Mouse (Mus musculus) fibroblast of lung, adult 2 months (primary cell): ENCODE data around the gene Rab6a.

Source experiments
- DNase-seq: peaks from one replicate; pipeline ENCODE4 v3.0.0-alpha.2; 2011; ENCODE audit warnings: low read depth

Rab6a gene

GRCm38 (mm10) chr7:100683241-100683640 lies 76.0 kb downstream of the Rab6a start:
- DNase-seq: no peak

DNA sequence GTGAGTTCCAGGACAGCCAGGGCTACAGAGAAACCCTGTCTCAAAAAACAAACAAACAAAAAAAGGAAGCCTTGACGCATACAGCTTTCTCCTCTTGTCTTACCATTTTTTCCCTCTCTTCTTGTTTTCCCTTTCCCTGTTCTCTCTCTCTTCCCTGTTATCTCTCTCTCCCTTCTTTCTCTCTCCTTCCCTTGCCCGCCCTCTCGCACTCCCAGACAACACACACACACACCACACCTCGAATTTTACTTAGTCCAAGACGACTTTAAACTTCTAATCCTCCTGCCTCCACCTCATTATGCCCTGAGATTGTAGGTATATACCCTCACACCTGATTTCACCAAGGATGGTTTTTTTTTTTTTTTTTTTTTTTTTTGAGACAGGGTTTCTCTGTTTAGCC lies 76.9 kb downstream of the Rab6a start:
- DNase-seq: no peak

DNA sequence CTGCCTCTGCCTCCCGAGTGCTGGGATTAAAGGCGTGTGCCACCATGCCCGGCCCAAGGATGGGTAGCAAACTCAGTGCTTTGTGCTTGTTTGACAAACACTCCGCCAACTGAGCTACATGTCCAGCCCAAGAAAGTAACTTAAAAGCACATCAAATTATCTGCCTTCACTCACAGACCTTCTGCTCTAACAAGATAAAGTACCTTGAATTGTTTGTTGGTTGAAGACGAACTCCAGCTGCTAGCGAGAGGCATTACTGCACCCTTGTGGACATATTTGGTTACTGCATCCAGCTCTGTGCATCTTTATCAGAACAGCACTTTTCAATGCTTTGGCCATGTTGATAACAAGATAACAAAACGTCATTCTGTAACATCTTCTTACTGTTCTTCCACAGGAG lies 77.3 kb downstream of the Rab6a start:
- peak; percentile 31 for DNase-seq

DNA sequence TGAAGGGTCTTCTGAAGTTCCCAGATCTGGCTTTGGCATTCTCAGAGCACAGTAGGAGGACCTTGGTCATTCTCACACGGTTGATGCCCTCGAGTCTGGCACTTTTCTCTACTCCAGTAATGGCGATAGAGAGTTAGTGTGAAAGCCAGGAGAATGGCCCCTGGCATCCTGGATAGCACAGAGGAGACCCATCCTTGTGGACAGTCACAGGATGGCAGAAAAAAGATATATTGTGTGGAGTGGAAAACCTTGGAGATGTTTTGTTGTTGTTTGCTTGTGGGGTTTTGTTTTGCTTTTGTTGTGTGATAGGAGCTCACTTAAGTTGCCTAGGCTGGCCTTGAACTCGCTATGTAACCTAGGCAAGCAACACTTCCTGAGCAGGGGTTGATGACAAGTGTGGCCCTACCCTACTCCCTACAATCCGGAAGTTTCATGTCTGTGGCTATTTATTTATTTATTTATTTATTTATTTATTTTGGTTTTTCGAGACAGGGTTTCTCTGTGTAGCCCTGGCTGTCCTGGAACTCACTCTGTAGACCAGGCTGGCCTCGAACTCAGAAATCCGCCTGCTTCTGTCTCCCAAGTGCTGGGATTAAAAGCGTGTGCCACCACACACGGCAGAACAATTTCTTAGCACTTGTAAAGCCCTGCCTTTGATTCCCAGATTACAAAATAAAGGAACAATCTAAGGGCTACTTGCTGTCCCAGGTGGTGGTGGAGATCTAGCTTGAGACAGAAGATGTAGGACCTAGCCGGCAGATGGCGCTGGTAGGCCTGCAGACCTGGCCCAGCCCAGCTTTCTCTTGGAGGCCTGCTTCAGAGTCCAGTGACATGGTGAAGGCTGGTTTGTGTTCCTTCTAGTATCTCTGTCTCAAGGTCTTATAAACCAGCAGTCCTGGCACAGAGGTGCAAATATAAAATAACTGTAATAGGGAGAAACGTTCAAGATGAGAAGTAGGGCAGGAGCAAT lies 78.1 kb downstream of the Rab6a start:
- peak; percentile 44 for DNase-seq

GRCm38 (mm10) chr7:100688471-100688870 lies 81.3 kb downstream of the Rab6a start:
- no peak for DNase-seq
